Mouse (Mus musculus) C2C12 (cell line): ENCODE results near the gene Ccdc138.

ENCODE experiments used
- CTCF ChIP-seq: IDR thresholded peaks from one replicate; pipeline ENCODE4 v1.5.1; 2011; ENCODE audit not compliant: control insufficient read depth, insufficient read depth, insufficient read length
- MAX ChIP-seq: IDR thresholded peaks from one replicate; pipeline ENCODE4 v1.6.1; 2011; ENCODE audit warnings: mild to moderate bottlenecking, control low read depth
- MYOD1 ChIP-seq: IDR thresholded peaks from one replicate; pipeline ENCODE4 v1.6.1; 2011; ENCODE audit warnings: low read depth; ENCODE audit not compliant: control insufficient read depth, insufficient read length
- MYOG ChIP-seq: IDR thresholded peaks from one replicate; pipeline ENCODE4 v1.6.1; 2011; ENCODE audit not compliant: control insufficient read depth, insufficient read length; ENCODE audit errors: extremely low read depth
- USF1 ChIP-seq: IDR thresholded peaks from one replicate; pipeline ENCODE4 v1.6.1; 2011; ENCODE audit warnings: low read depth, mild to moderate bottlenecking, control low read depth, moderate library complexity

DNA sequence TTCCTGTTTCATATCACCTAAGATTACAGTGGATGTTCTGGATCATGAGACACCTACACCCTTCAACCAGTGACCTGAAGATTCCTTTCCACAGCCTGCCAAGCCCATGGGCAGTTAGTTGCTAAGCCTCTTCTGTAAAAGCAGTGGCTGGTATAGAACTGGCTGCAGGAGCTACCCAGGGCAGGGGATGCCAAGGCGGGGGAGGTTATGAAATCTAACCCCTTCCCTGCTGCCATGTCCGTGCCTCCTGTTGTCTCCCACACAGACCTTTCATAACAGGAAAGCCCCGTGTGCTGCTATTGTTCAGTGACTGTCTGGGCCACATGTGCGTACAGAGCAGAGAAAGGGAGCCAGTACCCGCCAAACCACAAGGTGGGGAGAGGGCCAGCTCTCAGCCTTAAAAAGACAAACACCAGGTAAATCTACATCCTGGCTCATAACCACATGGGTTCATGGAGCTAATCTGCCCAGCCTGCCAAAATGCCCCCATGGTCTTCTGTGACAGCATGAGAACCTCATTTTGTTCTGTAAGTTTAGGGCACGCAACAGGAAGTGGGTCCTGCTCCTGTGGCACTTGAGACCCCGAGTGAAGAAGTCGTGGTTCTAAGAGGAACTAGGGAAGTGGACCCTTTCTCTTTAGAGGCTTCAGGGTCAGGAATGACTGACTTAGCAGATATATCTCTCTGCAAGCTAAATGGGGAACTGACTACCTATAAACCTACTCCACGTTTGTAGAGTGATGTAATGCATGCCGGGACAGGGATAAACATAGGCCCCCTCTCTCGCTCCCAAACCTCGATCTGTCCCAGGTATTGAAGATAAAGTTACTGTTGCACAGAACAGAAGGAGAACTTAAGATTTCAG lies 127.3 kb downstream of the Ccdc138 start:
- TF ChIP-seq CTCF (no peak), USF1 (no peak), MYOD1 (no peak), MYOG (no peak), MAX (no peak)
